Mouse (Mus musculus): ENCODE results near the gene Cse1l. TPM values are rescaled to one million over a fixed set of nuclear protein-coding genes. Genes with fewer than 3 reads are reported as not detected.
A peak's percentile ranks its signal among the peaks of the same experiment; 100 is the strongest.

Gene Cse1l
- polyA plus RNA-seq (2015; fragmentation: Nextera tagmentation; extraction: Ambion mirVana): 120 and 123 TPM in 2 replicates

GRCm38 (mm10) chr2:166905711-166906522 lies at the start of gene Cse1l:
Gene Cse1l (plus strand): TSS chr2:166906040.
- under 1% methylated on average over 80 of the region's 80 CpGs for WGBS
- H3K4me2 ChIP-seq: peak within 1 kb of the TSS; percentile 91
- H3K36me3 ChIP-seq: peaks cover 11% of the 10 kb centered on the region
- no peaks in the 10 kb centered on the region for H3K27me3 ChIP-seq
- peaks cover 14% of the 10 kb centered on the region for H3K4me1 ChIP-seq
- peak; percentile 96 for ATAC-seq (ENCODE audit: insufficient number of reproducible peaks, insufficient read depth, low FRiP score, low TSS enrichment, low read depth)
- peak within 1 kb of the TSS; percentile 99 for H3K27ac ChIP-seq
- H3K9me3 ChIP-seq: no peaks in the 10 kb centered on the region
- H3K9ac ChIP-seq: peak within 1 kb of the TSS; percentile 92
- H3K4me3 ChIP-seq: peak within 1 kb of the TSS; percentile 76

- Histone ChIP-seq H3K4me2 (no peak overlapping the region), H3K9me3 (no peaks in the 10 kb centered on the region; the same call in 1 of the 2 replicates), H3K9ac (no peak overlapping the region), H3K4me3 (no peak overlapping the region), H3K36me3 (peaks cover 88% of the 10 kb centered on the region), H3K27ac (no peak overlapping the region), H3K4me1 (no peaks in the 10 kb centered on the region), H3K27me3 (no peaks in the 10 kb centered on the region)
- 84% methylated on average over 6 of the region's 6 CpGs for WGBS
- no peak for ATAC-seq (ENCODE audit: insufficient number of reproducible peaks, insufficient read depth, low FRiP score, low TSS enrichment, low read depth)
Measured at GRCm38 (mm10) chr2:166856366-166856765, 49.5 kb upstream of the Cse1l start.

GRCm38 (mm10) chr2:166857118-166857517 lies 48.7 kb upstream of the Cse1l start:
- H3K36me3 ChIP-seq: peaks cover 88% of the 10 kb centered on the region
- WGBS: 88% methylated on average over 2 of the region's 2 CpGs
- no peaks in the 10 kb centered on the region; the same call in 1 of the 2 replicates for H3K9me3 ChIP-seq
- no peaks in the 10 kb centered on the region for H3K4me1 ChIP-seq
- no peak overlapping the region for H3K27ac ChIP-seq
- no peak overlapping the region for H3K4me2 ChIP-seq
- H3K27me3 ChIP-seq: no peaks in the 10 kb centered on the region
- H3K9ac ChIP-seq: no peak overlapping the region
- no peak for ATAC-seq (ENCODE audit: insufficient number of reproducible peaks, insufficient read depth, low FRiP score, low TSS enrichment, low read depth)
- H3K4me3 ChIP-seq: no peak overlapping the region

- WGBS: 80% methylated on average over 7 of the region's 7 CpGs
- ATAC-seq (ENCODE audit: insufficient number of reproducible peaks, insufficient read depth, low FRiP score, low TSS enrichment, low read depth): no peak
- no peaks in the 10 kb centered on the region for H3K27me3 ChIP-seq
- no peaks in the 10 kb centered on the region for H3K9me3 ChIP-seq
- H3K9ac ChIP-seq: no peak overlapping the region
- H3K4me1 ChIP-seq: no peaks in the 10 kb centered on the region
- H3K27ac ChIP-seq: no peak overlapping the region
- no peak overlapping the region for H3K4me2 ChIP-seq
- no peak overlapping the region for H3K4me3 ChIP-seq
- peaks cover 85% of the 10 kb centered on the region for H3K36me3 ChIP-seq
Measured at GRCm38 (mm10) chr2:166859214-166859613, 46.6 kb upstream of the Cse1l start.

GRCm38 (mm10) chr2:166862505-166862904 lies 43.3 kb upstream of the Cse1l start:
- Histone ChIP-seq H3K36me3 (peaks cover 88% of the 10 kb centered on the region), H3K27me3 (no peaks in the 10 kb centered on the region), H3K4me3 (no peak overlapping the region), H3K4me2 (no peak overlapping the region), H3K4me1 (no peaks in the 10 kb centered on the region), H3K9me3 (no peaks in the 10 kb centered on the region), H3K27ac (no peak overlapping the region), H3K9ac (no peak overlapping the region)
- ATAC-seq (ENCODE audit: insufficient number of reproducible peaks, insufficient read depth, low FRiP score, low TSS enrichment, low read depth): no peak
- 54% methylated on average over 3 of the region's 3 CpGs for WGBS

- Histone ChIP-seq H3K27ac (no peak overlapping the region), H3K9me3 (no peaks in the 10 kb centered on the region), H3K4me1 (no peaks in the 10 kb centered on the region), H3K27me3 (no peaks in the 10 kb centered on the region), H3K4me2 (no peak overlapping the region), H3K4me3 (no peak overlapping the region), H3K9ac (0 out of 2 replicates have a peak overlapping the region, but pooled peaks have one; percentile 32), H3K36me3 (peaks cover 92% of the 10 kb centered on the region)
- WGBS: 88% methylated on average over 10 of the region's 10 CpGs
- no peak for ATAC-seq (ENCODE audit: insufficient number of reproducible peaks, insufficient read depth, low FRiP score, low TSS enrichment, low read depth)
Measured at GRCm38 (mm10) chr2:166865476-166865875, 40.4 kb upstream of the Cse1l start.

- WGBS: 92% methylated on average over 20 of the region's 20 CpGs
- H3K4me3 ChIP-seq: no peak overlapping the region
- no peak overlapping the region for H3K27ac ChIP-seq
- H3K9me3 ChIP-seq: no peaks in the 10 kb centered on the region
- H3K27me3 ChIP-seq: no peaks in the 10 kb centered on the region
- no peak overlapping the region for H3K4me2 ChIP-seq
- no peak for ATAC-seq (ENCODE audit: insufficient number of reproducible peaks, insufficient read depth, low FRiP score, low TSS enrichment, low read depth)
- H3K36me3 ChIP-seq: peaks cover 88% of the 10 kb centered on the region
- no peak overlapping the region for H3K9ac ChIP-seq
- H3K4me1 ChIP-seq: peaks cover 4% of the 10 kb centered on the region; the same call in 1 of the 2 replicates
Measured at GRCm38 (mm10) chr2:166870271-166870865, 35.5 kb upstream of the Cse1l start.

- no peak overlapping the region for H3K4me3 ChIP-seq
- 90% methylated on average over 10 of the region's 10 CpGs for WGBS
- peaks cover 82% of the 10 kb centered on the region for H3K36me3 ChIP-seq
- peaks cover 4% of the 10 kb centered on the region; the same call in 1 of the 2 replicates for H3K4me1 ChIP-seq
- H3K9ac ChIP-seq: no peak overlapping the region
- H3K27ac ChIP-seq: no peak overlapping the region
- no peak overlapping the region for H3K4me2 ChIP-seq
- ATAC-seq (ENCODE audit: insufficient number of reproducible peaks, insufficient read depth, low FRiP score, low TSS enrichment, low read depth): no peak
- no peaks in the 10 kb centered on the region for H3K9me3 ChIP-seq
- H3K27me3 ChIP-seq: no peaks in the 10 kb centered on the region
Measured at GRCm38 (mm10) chr2:166870899-166871298, 34.9 kb upstream of the Cse1l start.

- no peak overlapping the region for H3K4me2 ChIP-seq
- peaks cover 71% of the 10 kb centered on the region for H3K36me3 ChIP-seq
- peaks cover 4% of the 10 kb centered on the region; the same call in 1 of the 2 replicates for H3K4me1 ChIP-seq
- H3K27me3 ChIP-seq: no peaks in the 10 kb centered on the region
- WGBS: 42% methylated on average over 10 of the region's 10 CpGs
- no peak overlapping the region for H3K4me3 ChIP-seq
- peak overlapping the region; percentile 36; the same call in 1 of the 2 replicates for H3K9ac ChIP-seq
- ATAC-seq (ENCODE audit: insufficient number of reproducible peaks, insufficient read depth, low FRiP score, low TSS enrichment, low read depth): no peak
- H3K9me3 ChIP-seq: no peaks in the 10 kb centered on the region
- peak overlapping the region; percentile 75 for H3K27ac ChIP-seq
Measured at GRCm38 (mm10) chr2:166874675-166875280, 31.1 kb upstream of the Cse1l start.

GRCm38 (mm10) chr2:166875561-166875960 lies 30.3 kb upstream of the Cse1l start:
- no peak overlapping the region for H3K4me2 ChIP-seq
- no peak overlapping the region for H3K4me3 ChIP-seq
- peaks cover 63% of the 10 kb centered on the region for H3K36me3 ChIP-seq
- no peaks in the 10 kb centered on the region for H3K27me3 ChIP-seq
- 80% methylated on average over 6 of the region's 6 CpGs for WGBS
- H3K27ac ChIP-seq: no peak overlapping the region
- ATAC-seq (ENCODE audit: insufficient number of reproducible peaks, insufficient read depth, low FRiP score, low TSS enrichment, low read depth): no peak
- H3K9ac ChIP-seq: no peak overlapping the region
- H3K9me3 ChIP-seq: no peaks in the 10 kb centered on the region
- peaks cover 4% of the 10 kb centered on the region; the same call in 1 of the 2 replicates for H3K4me1 ChIP-seq

GRCm38 (mm10) chr2:166876331-166876730 lies 29.5 kb upstream of the Cse1l start:
- H3K4me1 ChIP-seq: peaks cover 4% of the 10 kb centered on the region; the same call in 1 of the 2 replicates
- peaks cover 60% of the 10 kb centered on the region for H3K36me3 ChIP-seq
- no peak overlapping the region for H3K4me3 ChIP-seq
- H3K9ac ChIP-seq: no peak overlapping the region
- no peaks in the 10 kb centered on the region for H3K27me3 ChIP-seq
- no peak for ATAC-seq (ENCODE audit: insufficient number of reproducible peaks, insufficient read depth, low FRiP score, low TSS enrichment, low read depth)
- 81% methylated on average over 10 of the region's 10 CpGs for WGBS
- no peak overlapping the region for H3K27ac ChIP-seq
- no peaks in the 10 kb centered on the region for H3K9me3 ChIP-seq
- no peak overlapping the region for H3K4me2 ChIP-seq
